Mouse (Mus musculus) common myeloid progenitor, adult 5-6 weeks (primary cell): ENCODE measurements around the gene Sde2. TPM values are rescaled to one million over a fixed set of nuclear protein-coding genes. Genes with fewer than 3 reads are reported as not detected.

Experiments used
- ATAC-seq: replicated peaks from 2 replicates; pipeline ENCODE4 v1.8.0; 2016; ENCODE audit warnings: low read depth, mild to moderate bottlenecking, moderate TSS enrichment, inconsistent platforms; ENCODE audit not compliant: poor library complexity, severe bottlenecking
- total RNA-seq: library from RNA; stranded (forward); fragments of 200-1000, 187-1606 nt; gene quantifications from 2 replicates; pipeline ENCODE4 v1.2.3, GENCODE M21; 2017

Sde2 gene
- total RNA-seq, 1 experiment from 2014 or later: 47.0 TPM

DNA sequence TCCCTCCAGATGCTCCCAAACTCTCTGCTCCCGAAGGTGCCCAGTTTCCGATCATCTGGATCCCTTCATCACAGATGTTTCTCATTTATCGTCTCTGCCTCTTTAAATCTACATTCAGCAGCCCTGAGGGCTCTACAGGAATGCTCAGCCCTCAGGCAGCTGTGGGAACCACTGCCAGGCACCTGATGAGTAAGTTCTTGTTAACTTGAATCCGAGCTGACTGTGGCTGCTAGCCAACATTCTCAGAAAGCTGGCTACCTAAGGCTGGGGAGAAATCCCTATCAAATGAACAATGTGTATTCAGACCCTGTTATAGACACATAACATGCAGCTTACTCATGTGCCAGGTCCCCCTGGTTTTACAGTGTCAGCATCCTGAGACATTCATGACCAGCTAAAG is 62.9 kb downstream of the Sde2 start:
- no peak for ATAC-seq

DNA sequence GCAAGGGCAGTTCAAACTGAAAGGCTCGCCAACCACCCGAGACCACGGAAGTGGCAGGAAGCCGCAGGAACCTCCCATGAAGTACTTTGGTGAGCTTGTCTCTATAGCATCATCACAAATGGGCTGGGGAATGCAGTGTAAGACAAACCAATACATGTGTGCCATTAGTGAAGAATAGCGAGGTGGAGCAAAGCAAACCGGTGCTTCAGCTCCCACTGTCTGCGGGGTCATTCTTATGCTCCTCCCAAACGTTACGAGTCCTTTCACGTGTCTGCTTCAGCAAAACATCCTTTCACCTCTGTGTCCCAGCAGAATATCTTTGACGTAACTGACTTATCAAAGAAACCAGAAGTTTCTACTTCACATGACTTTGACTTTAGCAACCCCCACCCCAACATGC is 65.5 kb downstream of the Sde2 start:
- no peak for ATAC-seq

DNA sequence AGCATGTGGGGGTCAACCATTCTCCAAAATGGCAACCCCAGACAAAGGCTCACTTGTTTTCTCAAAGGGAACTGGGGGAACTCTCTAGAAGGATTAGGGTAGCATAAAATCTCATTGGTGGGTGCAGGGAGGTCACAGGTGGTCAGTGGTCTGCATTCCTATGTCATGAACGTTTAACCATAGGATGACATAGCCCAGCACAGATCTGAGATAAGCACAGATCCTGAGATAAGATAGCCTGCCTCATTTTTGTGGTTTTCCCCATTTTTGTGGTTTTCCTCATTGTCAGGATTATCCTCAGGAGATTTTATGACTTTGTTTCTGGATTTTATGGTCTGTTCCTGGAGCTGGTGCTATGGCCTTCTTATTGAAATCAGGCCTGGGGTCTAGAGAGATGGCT is 66.1 kb downstream of the Sde2 start:
- no peak for ATAC-seq

Other genes with a start within 250 kb of the Sde2 start
- gene Lin9, start 210.0 kb upstream of the Sde2 start, total RNA-seq: 38.8 and 54.7 TPM in 2 replicates
- not detected in 2 replicates for gene Mixl1, start 154.1 kb upstream of the Sde2 start, total RNA-seq
- 38.8 and 39.6 TPM in 2 replicates for gene Acbd3, start 125.1 kb upstream of the Sde2 start, total RNA-seq
- 1,892 and 2,280 TPM in 2 replicates for gene H3f3a, start 37.2 kb upstream of the Sde2 start, total RNA-seq
- not detected in 2 replicates for gene Lefty2, start 42.0 kb downstream of the Sde2 start, total RNA-seq
- gene Pycr2, start 53.2 kb downstream of the Sde2 start, total RNA-seq: 20.5 and 30.5 TPM in 2 replicates
- gene Lefty1, start 83.9 kb downstream of the Sde2 start, total RNA-seq: 0.82 and 3.3 TPM in 2 replicates
- 9.7 and 11.6 TPM in 2 replicates for gene Tmem63a, start 91.2 kb downstream of the Sde2 start, total RNA-seq
- gene Ephx1, start 169.8 kb downstream of the Sde2 start, total RNA-seq: 1.1 TPM in 1 of 2 replicates, not detected in the other
- not detected in 2 replicates for gene 9130409I23Rik, start 200.1 kb downstream of the Sde2 start, total RNA-seq